Mouse (Mus musculus) hindbrain, embryonic 14.5 days (tissue): ENCODE measurements around the gene Cblb. TPM values are rescaled to one million over a fixed set of nuclear protein-coding genes. Genes with fewer than 3 reads are reported as not detected.

Experiments
- ATAC-seq: fragments of 200-750 bp; cut with Nextera tagmentation; 2 replicates; pipeline ENCODE4 v1.8.0; 2017; ENCODE audit warnings: moderate number of reproducible peaks, mild to moderate bottlenecking, moderate TSS enrichment, moderate library complexity; ENCODE audit not compliant: low FRiP score
- DNase-seq: peaks from one replicate; pipeline ENCODE4 v3.0.0-alpha.2; 2015; ENCODE audit warnings: low spot score
- H3K27ac ChIP-seq: fragments of 300-500 bp; sonication (generic); 2 replicates; pipeline ENCODE4 v1.5.1; 2014; ENCODE audit warnings: mild to moderate bottlenecking, moderate library complexity
- H3K27me3 ChIP-seq: fragments of 300-500 bp; sonication (generic); 2 replicates; pipeline ENCODE4 v1.6.1; 2014; ENCODE audit warnings: mild to moderate bottlenecking, low read length, mixed read lengths; ENCODE audit not compliant: control insufficient read depth, insufficient read depth
- H3K36me3 ChIP-seq: fragments of 300-500 bp; sonication (generic); replicated peaks from 2 replicates; pipeline ENCODE4 v1.6.1; 2014; ENCODE audit not compliant: control insufficient read depth, insufficient read depth
- H3K4me1 ChIP-seq: fragments of 300-500 bp; sonication (generic); replicated peaks from 2 replicates; pipeline ENCODE4 v1.6.1; 2014; ENCODE audit warnings: antibody characterized with exemption, low read length, mixed read lengths; ENCODE audit not compliant: control insufficient read depth, insufficient read depth
- H3K4me2 ChIP-seq: fragments of 300-500 bp; sonication (generic); replicated peaks from 2 replicates; pipeline ENCODE4 v1.6.1; 2014; ENCODE audit warnings: mild to moderate bottlenecking, moderate library complexity
- H3K4me3 ChIP-seq: fragments of 300-500 bp; sonication (generic); replicated peaks from 2 replicates; pipeline ENCODE4 v1.5.1; 2014; ENCODE audit warnings: mild to moderate bottlenecking, low read length
- H3K9ac ChIP-seq: fragments of 300-500 bp; sonication (generic); 2 replicates; pipeline ENCODE4 v1.6.1; 2014
- H3K9me3 ChIP-seq: fragments of 300-500 bp; sonication (generic); 2 replicates; pipeline ENCODE4 v1.6.1; 2016; ENCODE audit warnings: low read length; ENCODE audit not compliant: control insufficient read depth
- WGBS: fragments of 180-500 bp; shearing (Covaris S2); extraction: QIAGEN DNeasy Blood & Tissue Kit; methylation state at CpG from one replicate; pipeline ENCODE4 v1.1.7; 2014; 5-methylcytosine and 5-hydroxymethylcytosine counted together
- polyA plus RNA-seq: library from polyadenylated mRNA; unstranded; fragments of >200 nt; fragmentation: Nextera tagmentation; extraction: Ambion mirVana; gene quantifications from 2 replicates; pipeline ENCODE4 v1.2.1, GENCODE M21; 2014

Gene Cblb
- polyA plus RNA-seq, 1 experiment from 2014 or later, result 15.6 TPM

- no peak for DNase-seq
- no peak overlapping the region for H3K27ac ChIP-seq
Observed at GRCm38 (mm10) chr16:52146976-52147696, 116.1 kb downstream of the Cblb start.

GRCm38 (mm10) chr16:52148041-52148440 lies 117.0 kb downstream of the Cblb start:
- Histone ChIP-seq H3K4me2 (no peak overlapping the region), H3K9ac (no peak overlapping the region), H3K9me3 (no peaks in the 10 kb centered on the region), H3K36me3 (peaks cover 26% of the 10 kb centered on the region), H3K4me1 (no peaks in the 10 kb centered on the region), H3K27me3 (no peaks in the 10 kb centered on the region), H3K4me3 (no peak overlapping the region), H3K27ac (no peak overlapping the region)
- DNase-seq, result no peak
- WGBS, result 95% methylated on average over 6 of the region's 6 CpGs
- ATAC-seq, result no peak

More at GRCm38 (mm10) chr16:52146976-52147696, 116.1 kb downstream of the Cblb start:
- Histone ChIP-seq H3K9ac (no peak overlapping the region), H3K4me3 (no peak overlapping the region), H3K4me1 (no peaks in the 10 kb centered on the region), H3K9me3 (no peaks in the 10 kb centered on the region), H3K36me3 (peaks cover 28% of the 10 kb centered on the region), H3K27me3 (no peaks in the 10 kb centered on the region), H3K4me2 (no peak overlapping the region)
- 71% methylated on average over 11 of the region's 11 CpGs for WGBS
- no peak for ATAC-seq

- 83% methylated on average over 6 of the region's 6 CpGs for WGBS
- DNase-seq (no peak), ATAC-seq (no peak)
- H3K4me1 ChIP-seq, result no peaks in the 10 kb centered on the region
- no peaks in the 10 kb centered on the region for H3K9me3 ChIP-seq
- no peak overlapping the region for H3K9ac ChIP-seq
- no peak overlapping the region for H3K4me2 ChIP-seq
- H3K36me3 ChIP-seq, result peaks cover 24% of the 10 kb centered on the region
- H3K27me3 ChIP-seq, result no peaks in the 10 kb centered on the region
- no peak overlapping the region for H3K27ac ChIP-seq
- no peak overlapping the region for H3K4me3 ChIP-seq
Observed at GRCm38 (mm10) chr16:52149135-52149769, 118.2 kb downstream of the Cblb start.

GRCm38 (mm10) chr16:52155030-52155696 lies 124.1 kb downstream of the Cblb start:
- no peaks in the 10 kb centered on the region for H3K4me1 ChIP-seq
- 86% methylated on average over 5 of the region's 5 CpGs for WGBS
- DNase-seq (no peak), ATAC-seq (no peak)
- H3K9me3 ChIP-seq, result no peaks in the 10 kb centered on the region
- no peak overlapping the region for H3K27ac ChIP-seq
- no peaks in the 10 kb centered on the region for H3K27me3 ChIP-seq
- peaks cover 26% of the 10 kb centered on the region for H3K36me3 ChIP-seq
- H3K9ac ChIP-seq, result no peak overlapping the region
- no peak overlapping the region for H3K4me2 ChIP-seq
- no peak overlapping the region for H3K4me3 ChIP-seq

GRCm38 (mm10) chr16:52159958-52160504 lies 129.0 kb downstream of the Cblb start:
- peaks cover 16% of the 10 kb centered on the region for H3K36me3 ChIP-seq
- WGBS, result 82% methylated on average over 6 of the region's 6 CpGs

GRCm38 (mm10) chr16:52164246-52164645 lies 133.2 kb downstream of the Cblb start:
- Histone ChIP-seq H3K9me3 (no peaks in the 10 kb centered on the region), H3K4me2 (no peak overlapping the region), H3K36me3 (peaks cover 27% of the 10 kb centered on the region), H3K27me3 (no peaks in the 10 kb centered on the region), H3K4me1 (no peaks in the 10 kb centered on the region), H3K9ac (no peak overlapping the region), H3K27ac (no peak overlapping the region), H3K4me3 (no peak overlapping the region)
- no peak for ATAC-seq
- 82% methylated on average over 9 of the region's 9 CpGs for WGBS
- DNase-seq, result no peak

More at GRCm38 (mm10) chr16:52159958-52160504, 129.0 kb downstream of the Cblb start:
- ATAC-seq (no peak), DNase-seq (no peak)
- no peaks in the 10 kb centered on the region for H3K27me3 ChIP-seq
- H3K4me1 ChIP-seq, result no peaks in the 10 kb centered on the region
- H3K9me3 ChIP-seq, result no peaks in the 10 kb centered on the region
- H3K9ac ChIP-seq, result no peak overlapping the region
- H3K4me3 ChIP-seq, result no peak overlapping the region
- H3K4me2 ChIP-seq, result no peak overlapping the region
- no peak overlapping the region for H3K27ac ChIP-seq

- ATAC-seq, result no peak
- Histone ChIP-seq H3K27ac (no peak overlapping the region), H3K36me3 (peaks cover 24% of the 10 kb centered on the region), H3K9ac (no peak overlapping the region), H3K4me3 (no peak overlapping the region), H3K27me3 (no peaks in the 10 kb centered on the region), H3K4me1 (no peaks in the 10 kb centered on the region), H3K4me2 (no peak overlapping the region), H3K9me3 (no peaks in the 10 kb centered on the region)
- no peak for DNase-seq
Observed at GRCm38 (mm10) chr16:52173253-52173652, 142.2 kb downstream of the Cblb start.

- WGBS, result 98% methylated on average over 3 of the region's 3 CpGs
- ATAC-seq, result no peak
- no peak for DNase-seq
Observed at GRCm38 (mm10) chr16:52179839-52180238, 148.8 kb downstream of the Cblb start.

GRCm38 (mm10) chr16:52182057-52182456 lies 151.0 kb downstream of the Cblb start:
- Histone ChIP-seq H3K36me3 (peaks cover 32% of the 10 kb centered on the region), H3K27ac (no peak overlapping the region), H3K4me2 (no peak overlapping the region), H3K4me1 (no peaks in the 10 kb centered on the region), H3K9me3 (no peaks in the 10 kb centered on the region), H3K4me3 (no peak overlapping the region), H3K9ac (no peak overlapping the region), H3K27me3 (no peaks in the 10 kb centered on the region)
- 91% methylated on average over 7 of the region's 7 CpGs for WGBS
- ATAC-seq (no peak), DNase-seq (no peak)

More at GRCm38 (mm10) chr16:52179839-52180238, 148.8 kb downstream of the Cblb start:
- Histone ChIP-seq H3K4me1 (no peaks in the 10 kb centered on the region), H3K9ac (no peak overlapping the region), H3K4me2 (no peak overlapping the region), H3K36me3 (peaks cover 24% of the 10 kb centered on the region), H3K27me3 (no peaks in the 10 kb centered on the region), H3K9me3 (no peaks in the 10 kb centered on the region), H3K4me3 (no peak overlapping the region), H3K27ac (no peak overlapping the region)
